Mouse (Mus musculus): ENCODE data around the gene Alk.

GRCm38 (mm10) chr17:72271640-72272039 is 332.8 kb downstream of the Alk start:
- no peak for TF ChIP-seq CTCF (IDR thresholded peaks at IDR 0.05; ENCODE audit: low read depth, low read length)
- TF ChIP-seq EP300 (IDR thresholded peaks at IDR 0.05; ENCODE audit: insufficient read depth, low read depth, low read length): no peak
